Mouse (Mus musculus): Measurements from ENCODE around the gene Ap5b1.

- TF ChIP-seq CTCF (conservative IDR thresholded peaks at IDR 0.05; ENCODE audit: low read length) (no peak), NANOG (IDR thresholded peaks at IDR 0.05; ENCODE audit: borderline replicate concordance, low read length) (no peak), POU5F1 (IDR thresholded peaks at IDR 0.05; ENCODE audit: borderline replicate concordance, low read length) (no peak)
Observed at GRCm38 (mm10) chr19:5559631-5560456, 8.0 kb upstream of the Ap5b1 start.
